Mouse (Mus musculus) G1E (cell line): ENCODE measurements around the gene Ccdc167. TPM values are rescaled to one million over a fixed set of nuclear protein-coding genes. Genes with fewer than 3 reads are reported as not detected.

Source experiments
- ATAC-seq: 2 replicates; pipeline ENCODE4 v1.8.0; 2016; ENCODE audit warnings: mild to moderate bottlenecking; ENCODE audit not compliant: insufficient number of reproducible peaks, poor library complexity, low FRiP score, severe bottlenecking; ENCODE audit errors: extremely low read depth
- DNase-seq: peaks from one replicate; pipeline ENCODE4 v3.0.0; 2012; ENCODE audit warnings: low spot score
- H3K27me3 ChIP-seq: 2 replicates; pipeline ENCODE4 v1.6.1; 2012; ENCODE audit warnings: mild to moderate bottlenecking, low read length, inconsistent platforms; ENCODE audit not compliant: insufficient read depth
- H3K36me3 ChIP-seq: replicated peaks from 2 replicates; pipeline ENCODE3; 2012; ENCODE audit warnings: mild to moderate bottlenecking, inconsistent platforms
- H3K4me1 ChIP-seq: 2 replicates; pipeline ENCODE4 v1.6.1; 2012; ENCODE audit warnings: low read depth, low read length, inconsistent platforms, mixed read lengths; ENCODE audit not compliant: insufficient read depth
- H3K4me3 ChIP-seq: 2 replicates; pipeline ENCODE4 v1.5.1; 2012; ENCODE audit warnings: low read depth, mild to moderate bottlenecking, inconsistent platforms, low read length, moderate library complexity, mixed read lengths
- H3K9me3 ChIP-seq: replicated peaks from 2 replicates; pipeline ENCODE4 v1.6.1; 2012; ENCODE audit warnings: inconsistent platforms
- CTCF ChIP-seq: IDR thresholded peaks from 2 replicates; pipeline ENCODE4 v1.5.1; 2012; ENCODE audit warnings: low read depth, low read length, inconsistent platforms, mixed read lengths
- GATA1 ChIP-seq: IDR thresholded peaks from 2 replicates; pipeline ENCODE4 v1.6.1; 2012; ENCODE audit warnings: borderline replicate concordance, low read length, inconsistent platforms, mixed read lengths
- GATA2 ChIP-seq: IDR thresholded peaks from 2 replicates; pipeline ENCODE4 v1.6.1; 2012; ENCODE audit warnings: low read depth, low read length, inconsistent platforms, borderline replicate concordance
- POLR2AphosphoS5 ChIP-seq: IDR thresholded peaks from 2 replicates; pipeline ENCODE4 v1.6.1; 2012; ENCODE audit warnings: low read depth, low read length, inconsistent platforms; ENCODE audit not compliant: insufficient replicate concordance
- TAL1 ChIP-seq: conservative IDR thresholded peaks from 2 replicates; pipeline ENCODE4 v1.6.1; 2012; ENCODE audit warnings: low read depth, low read length, inconsistent platforms, mixed read lengths
- polyA plus RNA-seq: library from polyadenylated mRNA; stranded (reverse); fragments of >175 nt; gene quantifications from 2 replicates; pipeline ENCODE4 v1.2.3, GENCODE M21; 2012
- total RNA-seq, 2 experiments: library from RNA; stranded (forward) in 1 of 2; stranded (reverse) in 1 of 2; fragments of 200-1000 nt in 1 of 2; fragments of >200 nt in 1 of 2; fragmentation: Nextera tagmentation in 1 of 2; gene quantifications; 2 replicates each; pipeline ENCODE4 v1.2.3; 2014 to 2017

The Ccdc167 gene
- total and polyA plus RNA-seq, 3 experiments, result 8.7 to 16.3 (median 13.2) TPM

DNA sequence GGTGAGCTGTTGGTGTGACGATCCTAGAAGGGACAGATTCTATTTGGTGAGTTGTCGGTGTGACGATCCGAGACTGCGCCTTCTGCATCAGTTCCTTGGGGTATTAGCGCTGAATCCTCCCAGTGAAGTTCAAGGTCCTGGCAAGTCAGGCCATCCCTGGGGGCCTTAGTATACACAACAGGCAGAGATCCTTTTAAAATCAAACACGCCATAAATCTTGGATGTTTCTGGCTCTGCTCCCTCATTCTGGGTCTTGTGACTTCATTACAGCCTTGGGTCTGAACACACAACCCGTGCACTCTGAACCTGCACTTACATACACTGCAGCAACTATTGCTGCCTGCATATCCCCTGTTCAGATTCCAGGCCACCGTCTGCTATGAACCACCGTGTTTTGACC, 39.5 kb upstream of the Ccdc167 start:
- Histone ChIP-seq H3K36me3 (no peaks in the 10 kb centered on the region), H3K9me3 (no peaks in the 10 kb centered on the region), H3K27me3 (peaks cover 26% of the 10 kb centered on the region), H3K4me1 (peaks cover 9% of the 10 kb centered on the region; the same call in 1 of the 2 replicates), H3K4me3 (no peak overlapping the region)
- ATAC-seq (no peak), DNase-seq (no peak)
- TF ChIP-seq GATA2 (no peak), TAL1 (no peak), GATA1 (no peak), CTCF (no peak), POLR2AphosphoS5 (no peak)

DNA sequence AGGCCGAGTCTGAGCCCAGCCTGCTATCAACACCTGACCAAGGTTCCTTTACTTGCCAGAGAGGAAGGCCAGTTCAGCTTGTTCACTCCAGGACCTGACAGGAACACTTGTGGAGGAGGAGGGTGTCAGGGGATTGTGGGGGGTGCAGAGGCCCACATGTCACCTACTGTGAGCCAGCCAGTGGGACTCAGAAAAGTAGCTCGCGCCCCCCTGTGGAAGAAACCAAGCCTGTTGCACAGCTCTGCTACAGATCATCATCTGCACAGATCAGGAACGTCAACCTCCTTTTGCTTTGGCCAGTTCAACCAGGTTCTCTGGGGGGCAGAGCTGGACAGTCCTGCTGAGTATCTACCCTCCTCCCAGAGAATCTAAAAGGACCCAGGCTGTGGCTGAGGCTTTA, 37.7 kb upstream of the Ccdc167 start:
- H3K36me3 ChIP-seq, result no peaks in the 10 kb centered on the region
- H3K27me3 ChIP-seq, result peaks cover 41% of the 10 kb centered on the region
- DNase-seq (no peak), ATAC-seq (no peak)
- TF ChIP-seq TAL1 (no peak), POLR2AphosphoS5 (no peak), GATA2 (no peak), CTCF (no peak), GATA1 (no peak)
- H3K4me1 ChIP-seq, result peaks cover 7% of the 10 kb centered on the region; the same call in 1 of the 2 replicates
- H3K4me3 ChIP-seq, result no peak overlapping the region
- no peaks in the 10 kb centered on the region for H3K9me3 ChIP-seq

DNA sequence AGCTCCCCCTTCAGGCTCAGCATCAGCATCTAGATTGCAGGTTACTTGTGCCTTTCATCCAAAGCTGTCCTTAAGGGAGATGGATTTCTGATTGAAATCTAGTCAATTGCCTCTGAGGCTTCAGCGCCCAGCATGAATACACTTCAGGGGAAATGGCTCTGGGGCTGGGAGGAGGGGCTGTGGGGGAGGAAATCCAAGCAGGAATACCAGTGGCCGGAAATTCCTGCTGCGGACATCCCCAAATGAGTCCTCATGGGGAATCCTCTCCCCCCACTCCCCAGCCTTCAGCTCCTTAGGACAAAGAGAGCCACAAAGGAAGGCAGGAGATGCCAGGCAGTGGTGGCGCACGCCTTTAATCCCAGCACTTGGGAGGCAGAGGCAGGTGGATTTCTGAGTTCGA, 30.6 kb upstream of the Ccdc167 start:
- H3K27me3 ChIP-seq, result peaks cover 76% of the 10 kb centered on the region
- no peaks in the 10 kb centered on the region for H3K36me3 ChIP-seq
- DNase-seq, result no peak
- no peak overlapping the region for H3K4me3 ChIP-seq
- H3K9me3 ChIP-seq, result no peaks in the 10 kb centered on the region
- TF ChIP-seq GATA2 (no peak), TAL1 (no peak), POLR2AphosphoS5 (no peak), CTCF (no peak), GATA1 (no peak)
- ATAC-seq, result no peak
- 0 out of 2 replicates have a peak, but pooled peaks cover 2% of the 10 kb centered on the region for H3K4me1 ChIP-seq

DNA sequence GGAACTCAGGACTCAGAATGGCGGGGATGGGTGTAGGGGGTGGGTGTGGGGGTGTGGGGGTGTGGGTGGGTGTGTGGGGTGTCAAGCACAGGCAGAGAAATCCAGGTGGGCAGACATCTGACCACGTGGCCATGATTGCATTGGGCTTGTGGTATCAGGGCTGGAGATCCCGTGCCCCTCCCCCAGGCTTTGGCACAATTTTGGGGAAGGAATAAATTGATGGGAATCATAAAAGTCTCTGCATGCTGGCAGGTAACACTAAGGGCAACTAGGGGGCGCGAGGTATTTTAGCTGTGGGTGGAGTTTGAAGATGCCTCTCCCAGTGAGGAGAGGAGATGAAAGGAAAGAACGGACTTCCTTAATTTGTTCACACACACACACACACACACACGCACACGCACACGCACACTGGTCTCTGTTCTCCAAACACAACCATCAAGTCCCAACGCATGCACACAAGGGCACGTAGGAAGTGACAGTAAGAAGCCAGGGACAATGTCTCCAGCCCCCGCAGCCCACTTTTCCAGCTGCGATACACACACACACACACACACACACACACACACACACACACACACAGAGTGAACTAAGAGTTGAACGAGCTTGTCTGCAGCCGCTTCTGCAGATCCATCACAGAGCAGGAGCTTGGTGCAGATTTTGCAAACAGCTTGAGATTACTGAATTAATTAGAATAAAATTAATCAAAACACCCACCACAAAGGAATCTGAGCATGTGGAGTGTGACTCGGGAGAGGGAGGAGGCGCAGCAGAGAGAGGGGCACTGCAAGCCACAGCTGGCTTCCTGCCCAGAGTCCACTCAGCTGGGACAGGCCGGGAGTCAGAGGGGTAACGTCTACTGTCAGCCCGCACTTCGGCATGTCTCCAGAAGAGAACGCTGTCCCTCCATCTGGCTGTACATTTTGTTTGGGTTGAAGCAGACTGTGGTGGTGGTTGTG, 21.3 kb upstream of the Ccdc167 start:
- H3K27me3 ChIP-seq, result peaks cover 42% of the 10 kb centered on the region
- H3K4me3 ChIP-seq, result no peak overlapping the region
- H3K9me3 ChIP-seq, result peaks cover 7% of the 10 kb centered on the region; the same call in 1 of the 2 replicates
- no peaks in the 10 kb centered on the region for H3K36me3 ChIP-seq
- H3K4me1 ChIP-seq, result peaks cover 11% of the 10 kb centered on the region
- DNase-seq (no peak), ATAC-seq (no peak)
- TF ChIP-seq TAL1, result no peak
- no peak for TF ChIP-seq POLR2AphosphoS5

DNA sequence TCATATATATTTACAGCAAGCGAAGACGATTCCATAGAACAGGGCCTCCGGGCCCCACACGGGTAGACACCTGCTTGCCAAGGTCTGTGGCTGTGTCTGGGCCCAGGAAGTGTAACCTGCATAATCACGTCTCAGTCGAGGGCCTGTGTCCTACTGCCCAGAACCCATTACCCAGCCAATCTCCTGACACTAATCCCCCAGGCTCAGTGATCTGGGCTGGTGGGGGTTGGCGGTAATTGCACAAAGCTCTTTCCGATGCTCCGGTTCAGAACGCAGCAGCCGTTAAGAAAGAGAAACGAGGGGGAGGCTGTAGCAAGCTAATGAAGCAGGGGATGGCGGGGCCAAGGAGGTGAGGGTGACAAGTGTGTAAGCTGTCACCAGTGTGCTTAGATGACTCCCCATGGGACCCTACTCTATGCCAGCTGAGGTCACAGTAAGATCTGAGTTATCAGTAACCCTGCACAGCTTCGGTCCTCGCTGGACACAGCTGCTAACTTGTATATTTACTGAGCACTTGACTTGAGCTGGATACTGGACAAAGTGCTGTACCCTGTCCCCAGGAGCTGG, 19.7 kb upstream of the Ccdc167 start:
- no peak overlapping the region for H3K4me3 ChIP-seq
- DNase-seq, result no peak

DNA sequence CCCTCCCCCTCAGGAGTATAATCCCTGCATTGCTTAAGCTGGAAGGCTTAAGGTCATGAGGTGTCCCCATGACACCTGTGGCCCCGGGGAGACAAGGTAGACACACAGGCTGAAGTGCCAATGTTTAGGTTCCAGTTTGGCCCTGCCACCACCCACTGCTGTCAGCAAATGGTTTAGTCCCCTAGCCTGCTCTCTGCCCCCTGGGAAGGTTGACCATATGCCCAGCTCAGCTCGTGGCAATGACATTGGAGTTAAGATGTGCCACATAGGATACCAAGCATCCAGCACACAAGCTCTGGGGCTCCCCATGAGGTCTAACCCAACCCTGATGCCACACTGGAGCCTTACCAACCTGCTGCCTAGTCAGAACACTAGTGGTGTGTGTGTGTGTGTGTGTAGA, 15.7 kb upstream of the Ccdc167 start:
- Histone ChIP-seq H3K4me1 (peaks cover 24% of the 10 kb centered on the region), H3K27me3 (peaks cover 32% of the 10 kb centered on the region), H3K9me3 (no peaks in the 10 kb centered on the region), H3K36me3 (no peaks in the 10 kb centered on the region), H3K4me3 (no peak overlapping the region)
- no peak for ATAC-seq
- TF ChIP-seq GATA2 (no peak), GATA1 (no peak), POLR2AphosphoS5 (no peak), CTCF (no peak), TAL1 (no peak)
- no peak for DNase-seq

More for the DNA sequence above, 19.7 kb upstream of the Ccdc167 start:
- no peak for ATAC-seq
- peaks cover 17% of the 10 kb centered on the region for H3K4me1 ChIP-seq
- H3K9me3 ChIP-seq, result peaks cover 7% of the 10 kb centered on the region; the same call in 1 of the 2 replicates
- no peaks in the 10 kb centered on the region for H3K36me3 ChIP-seq
- peaks cover 38% of the 10 kb centered on the region for H3K27me3 ChIP-seq
- no peak for TF ChIP-seq POLR2AphosphoS5
- no peak for TF ChIP-seq GATA2
- TF ChIP-seq CTCF, result no peak
- no peak for TF ChIP-seq TAL1
- TF ChIP-seq GATA1, result no peak
